Mouse (Mus musculus) forebrain, embryonic 10.5 days (tissue): ENCODE measurements at regions not wholly inside any gene's neighbourhood (a gene's known extent, or its start where the extent isn't known, plus 50 kb on each side); places are given as distances from the start of the nearest gene placed in this dataset.
A peak's percentile ranks its signal among the peaks of the same experiment; 100 is the strongest.
"Not testable (repeated sequence)": the region's sequence is repeated elsewhere in the genome, so short reads cannot be mapped to it uniquely, and the experiment has no call there.

Source experiments
- DNase-seq: peaks from one replicate; pipeline ENCODE4 v3.0.0-alpha.2; 2017; ENCODE audit warnings: low spot score; ENCODE audit errors: extremely low spot score
- H3K27ac ChIP-seq: fragments of 300-500 bp; sonication (generic); 2 replicates; pipeline ENCODE4 v1.5.1; 2016; ENCODE audit warnings: mild to moderate bottlenecking
- H3K27me3 ChIP-seq: fragments of 300-500 bp; sonication (generic); 2 replicates; pipeline ENCODE4 v1.6.1; 2016; ENCODE audit warnings: mild to moderate bottlenecking; ENCODE audit not compliant: poor library complexity, severe bottlenecking
- H3K36me3 ChIP-seq: fragments of 300-500 bp; sonication (generic); replicated peaks from 2 replicates; pipeline ENCODE4 v1.6.1; 2016; ENCODE audit warnings: mild to moderate bottlenecking, moderate library complexity
- H3K4me1 ChIP-seq: fragments of 300-500 bp; sonication (generic); 2 replicates; pipeline ENCODE4 v1.6.1; 2016
- H3K4me3 ChIP-seq: fragments of 300-500 bp; sonication (generic); 2 replicates; pipeline ENCODE4 v1.5.1; 2016; ENCODE audit warnings: mild to moderate bottlenecking, moderate library complexity
- H3K9me3 ChIP-seq: fragments of 300-500 bp; sonication (generic); 2 replicates; pipeline ENCODE4 v1.6.1; 2016; ENCODE audit warnings: mild to moderate bottlenecking, moderate library complexity
- WGBS: fragments of 180-500 bp; shearing (Covaris S2); methylation state at CpG from one replicate; pipeline ENCODE4 v1.1.7; 2016; 5-methylcytosine and 5-hydroxymethylcytosine counted together

- Histone ChIP-seq H3K9me3 (no peaks in the 10 kb centered on the region), H3K4me1 (no peaks in the 10 kb centered on the region), H3K27me3 (no peaks in the 10 kb centered on the region), H3K27ac (no peak overlapping the region), H3K36me3 (no peaks in the 10 kb centered on the region), H3K4me3 (no peak overlapping the region)
- 85% methylated on average over 8 of the region's 8 CpGs for WGBS
- no peak for DNase-seq
Measured at GRCm38 (mm10) chr5:96898120-96898672, 99.3 kb upstream of the Bmp2k start.

GRCm38 (mm10) chr5:96898695-96899094 lies 98.8 kb upstream of the Bmp2k start:
- 84% methylated on average over 5 of the region's 5 CpGs for WGBS
- Histone ChIP-seq H3K9me3 (no peaks in the 10 kb centered on the region), H3K4me1 (no peaks in the 10 kb centered on the region), H3K36me3 (no peaks in the 10 kb centered on the region), H3K27ac (no peak overlapping the region), H3K4me3 (no peak overlapping the region), H3K27me3 (no peaks in the 10 kb centered on the region)
- DNase-seq, result no peak

GRCm38 (mm10) chr5:96905572-96906271 lies 91.8 kb upstream of the Bmp2k start:
- peak; percentile 38 for DNase-seq
- 38% methylated on average over 17 of the region's 17 CpGs for WGBS

GRCm38 (mm10) chr5:96908371-96908770 lies 89.1 kb upstream of the Bmp2k start:
- WGBS, result 95% methylated on average over 2 of the region's 2 CpGs
- H3K27me3 ChIP-seq, H3K4me3 ChIP-seq, H3K27ac ChIP-seq, DNase-seq, H3K36me3 ChIP-seq, H3K9me3 ChIP-seq: not testable (repeated sequence)
- H3K4me1 ChIP-seq, result peaks cover 26% of the 10 kb centered on the region

More at GRCm38 (mm10) chr5:96905572-96906271, 91.8 kb upstream of the Bmp2k start:
- Histone ChIP-seq H3K27ac (peak overlapping the region; percentile 48; the same call in 1 of the 2 replicates), H3K36me3 (no peaks in the 10 kb centered on the region), H3K9me3 (no peaks in the 10 kb centered on the region), H3K4me3 (peak overlapping the region; percentile 8; the same call in 1 of the 2 replicates), H3K4me1 (peaks cover 13% of the 10 kb centered on the region), H3K27me3 (no peaks in the 10 kb centered on the region)

- DNase-seq, result no peak
- WGBS, result 79% methylated on average over 6 of the region's 6 CpGs
- Histone ChIP-seq H3K9me3 (no peaks in the 10 kb centered on the region), H3K27me3 (no peaks in the 10 kb centered on the region), H3K4me1 (peaks cover 26% of the 10 kb centered on the region), H3K4me3 (no peak overlapping the region), H3K36me3 (no peaks in the 10 kb centered on the region), H3K27ac (no peak overlapping the region)
Measured at GRCm38 (mm10) chr5:96909218-96909617, 88.3 kb upstream of the Bmp2k start.

- H3K4me1 ChIP-seq, result peaks cover 13% of the 10 kb centered on the region
- no peak for DNase-seq
- H3K9me3 ChIP-seq, result no peaks in the 10 kb centered on the region
- no peaks in the 10 kb centered on the region for H3K36me3 ChIP-seq
- no peaks in the 10 kb centered on the region for H3K27me3 ChIP-seq
- 74% methylated on average over 13 of the region's 13 CpGs for WGBS
- H3K4me3 ChIP-seq, result no peak overlapping the region
- peak overlapping the region; percentile 44; the same call in 1 of the 2 replicates for H3K27ac ChIP-seq
Measured at GRCm38 (mm10) chr5:96911550-96912253, 85.8 kb upstream of the Bmp2k start.

GRCm38 (mm10) chr5:96912254-96912635 lies 85.2 kb upstream of the Bmp2k start:
- no peak for DNase-seq

GRCm38 (mm10) chr5:96912781-96913180 lies 84.7 kb upstream of the Bmp2k start:
- WGBS, result 78% methylated on average over 4 of the region's 4 CpGs
- DNase-seq, result no peak
- no peaks in the 10 kb centered on the region for H3K36me3 ChIP-seq
- H3K27me3 ChIP-seq, result no peaks in the 10 kb centered on the region
- H3K27ac ChIP-seq, result peak overlapping the region; percentile 51; the same call in 1 of the 2 replicates
- peaks cover 18% of the 10 kb centered on the region for H3K4me1 ChIP-seq
- H3K4me3 ChIP-seq, result no peak overlapping the region
- no peaks in the 10 kb centered on the region for H3K9me3 ChIP-seq

More at GRCm38 (mm10) chr5:96912254-96912635, 85.2 kb upstream of the Bmp2k start:
- no peaks in the 10 kb centered on the region for H3K36me3 ChIP-seq
- no peaks in the 10 kb centered on the region for H3K9me3 ChIP-seq
- H3K27me3 ChIP-seq, result no peaks in the 10 kb centered on the region
- 90% methylated on average over 4 of the region's 4 CpGs for WGBS
- no peak overlapping the region for H3K4me3 ChIP-seq
- peak overlapping the region; percentile 44; the same call in 1 of the 2 replicates for H3K27ac ChIP-seq
- H3K4me1 ChIP-seq, result peaks cover 17% of the 10 kb centered on the region

GRCm38 (mm10) chr5:96913711-96914110 lies 83.8 kb upstream of the Bmp2k start:
- no peak overlapping the region for H3K4me3 ChIP-seq
- H3K27me3 ChIP-seq, result no peaks in the 10 kb centered on the region
- H3K4me1 ChIP-seq, result peaks cover 22% of the 10 kb centered on the region
- no peak overlapping the region for H3K27ac ChIP-seq
- H3K36me3 ChIP-seq, result no peaks in the 10 kb centered on the region
- no peaks in the 10 kb centered on the region for H3K9me3 ChIP-seq
- WGBS, result 78% methylated on average over 1 of the region's 1 CpGs
- DNase-seq, result no peak

GRCm38 (mm10) chr5:96914696-96915404 lies 82.6 kb upstream of the Bmp2k start:
- no peak overlapping the region for H3K27ac ChIP-seq
- peaks cover 22% of the 10 kb centered on the region for H3K4me1 ChIP-seq
- 90% methylated on average over 4 of the region's 4 CpGs for WGBS
- no peak for DNase-seq
- no peaks in the 10 kb centered on the region for H3K9me3 ChIP-seq
- H3K36me3 ChIP-seq, result no peaks in the 10 kb centered on the region
- H3K4me3 ChIP-seq, result no peak overlapping the region
- no peaks in the 10 kb centered on the region for H3K27me3 ChIP-seq

GRCm38 (mm10) chr5:96916897-96917296 lies 80.6 kb upstream of the Bmp2k start:
- Histone ChIP-seq H3K27ac (0 out of 2 replicates have a peak overlapping the region, but pooled peaks have one; percentile 11), H3K4me3 (no peak overlapping the region), H3K9me3 (no peaks in the 10 kb centered on the region), H3K27me3 (0 out of 2 replicates have a peak, but pooled peaks cover 3% of the 10 kb centered on the region), H3K36me3 (no peaks in the 10 kb centered on the region), H3K4me1 (peaks cover 15% of the 10 kb centered on the region)
- DNase-seq, result no peak
- 83% methylated on average over 6 of the region's 6 CpGs for WGBS

GRCm38 (mm10) chr5:96917596-96918258 lies 79.8 kb upstream of the Bmp2k start:
- no peak overlapping the region for H3K4me3 ChIP-seq
- H3K4me1 ChIP-seq, result peaks cover 18% of the 10 kb centered on the region
- no peak for DNase-seq
- no peaks in the 10 kb centered on the region for H3K36me3 ChIP-seq
- H3K9me3 ChIP-seq, result no peaks in the 10 kb centered on the region
- 0 out of 2 replicates have a peak, but pooled peaks cover 8% of the 10 kb centered on the region for H3K27me3 ChIP-seq
- 73% methylated on average over 10 of the region's 10 CpGs for WGBS
- peak overlapping the region; percentile 20; the same call in 1 of the 2 replicates for H3K27ac ChIP-seq
